Mouse (Mus musculus): ENCODE measurements around the gene Gm4869. TPM values are rescaled to one million over a fixed set of nuclear protein-coding genes. Genes with fewer than 3 reads are reported as not detected.
A peak's percentile ranks its signal among the peaks of the same experiment; 100 is the strongest.
"Not testable (repeated sequence)": the region's sequence is repeated elsewhere in the genome, so short reads cannot be mapped to it uniquely, and the experiment has no call there.

The Gm4869 gene
- polyA plus RNA-seq, 1 experiment from 2014 or later = not detected

GRCm38 (mm10) chr5:140498176-140498575 lies 52.7 kb downstream of the Gm4869 start:
- H3K9ac ChIP-seq (ENCODE audit: low read length) = no peak overlapping the region
- DNase-seq (ENCODE audit: low spot score, missing footprints) = no peak
- H3K4me3 ChIP-seq (ENCODE audit: low read depth, low read length) = no peak overlapping the region
- H3K9me3 ChIP-seq (ENCODE audit: control insufficient read depth, low read length) = no peaks in the 10 kb centered on the region
- peaks cover 2% of the 10 kb centered on the region; the same call in 1 of the 2 replicates for H3K27me3 ChIP-seq (ENCODE audit: control insufficient read depth, insufficient read depth, low read length)
- ATAC-seq (ENCODE audit: low FRiP score) = no peak
- peaks cover 3% of the 10 kb centered on the region for H3K4me1 ChIP-seq (ENCODE audit: control insufficient read depth, insufficient read depth, low read length)
- 85% methylated on average over 6 of the region's 6 CpGs for WGBS
- no peak overlapping the region for H3K27ac ChIP-seq (ENCODE audit: low read depth, low read length)
- H3K36me3 ChIP-seq (ENCODE audit: control insufficient read depth, insufficient read depth, low read length) = no peaks in the 10 kb centered on the region
- no peak overlapping the region for H3K4me2 ChIP-seq

GRCm38 (mm10) chr5:140500736-140501135 lies 55.3 kb downstream of the Gm4869 start:
- Histone ChIP-seq H3K9ac (ENCODE audit: low read length) (no peak overlapping the region), H3K9me3 (ENCODE audit: control insufficient read depth, low read length) (no peaks in the 10 kb centered on the region), H3K27ac (ENCODE audit: low read depth, low read length) (no peak overlapping the region), H3K4me3 (ENCODE audit: low read depth, low read length) (no peak overlapping the region), H3K4me1 (ENCODE audit: control insufficient read depth, insufficient read depth, low read length) (peaks cover 3% of the 10 kb centered on the region), H3K4me2 (no peak overlapping the region), H3K36me3 (ENCODE audit: control insufficient read depth, insufficient read depth, low read length) (no peaks in the 10 kb centered on the region), H3K27me3 (ENCODE audit: control insufficient read depth, insufficient read depth, low read length) (peaks cover 2% of the 10 kb centered on the region; the same call in 1 of the 2 replicates)
- 85% methylated on average over 6 of the region's 6 CpGs for WGBS
- ATAC-seq (ENCODE audit: low FRiP score) (no peak), DNase-seq (ENCODE audit: low spot score, missing footprints) (no peak)

DNA sequence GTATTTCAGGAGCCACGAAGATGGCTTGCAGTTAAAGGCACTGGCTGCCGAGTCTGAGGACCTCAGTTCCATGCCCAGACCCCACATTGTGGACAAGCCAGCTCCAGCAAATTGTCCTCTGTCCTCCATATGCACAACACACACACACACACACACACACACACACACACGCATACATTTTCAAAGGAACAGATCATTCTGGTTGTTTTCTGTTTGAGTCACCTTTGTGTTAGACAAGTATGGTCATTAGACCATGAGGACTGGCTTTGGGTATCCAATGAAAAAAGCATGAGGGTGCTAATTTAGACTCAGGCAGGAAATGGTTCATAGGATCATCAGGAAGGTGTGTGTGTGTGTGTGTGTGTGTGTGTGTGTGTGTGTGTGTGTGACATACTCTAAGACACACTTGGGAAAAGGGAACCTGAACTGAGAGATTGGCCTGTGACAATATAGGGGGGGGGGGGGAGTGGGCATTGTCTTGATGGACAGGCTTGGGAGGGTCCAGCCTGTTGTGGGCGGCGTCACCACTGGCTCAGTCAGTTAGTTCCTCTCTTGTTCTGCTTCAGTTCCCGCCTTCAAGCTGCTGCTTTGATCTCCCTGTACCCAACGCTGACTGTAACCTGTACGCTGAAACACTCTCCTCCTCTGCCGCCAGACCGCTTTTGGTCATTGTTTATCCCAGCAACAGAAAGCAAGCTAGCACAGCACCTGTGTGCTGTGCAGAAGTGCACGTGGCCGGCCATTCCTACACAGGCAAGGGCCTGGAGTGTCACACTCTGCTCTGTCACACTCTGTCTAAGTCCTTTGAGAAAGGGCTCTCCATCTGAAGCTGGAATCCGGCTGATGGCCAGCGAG lies 56.8 kb downstream of the Gm4869 start:
- peaks cover 11% of the 10 kb centered on the region for H3K4me1 ChIP-seq (ENCODE audit: control insufficient read depth, insufficient read depth, low read length)
- H3K4me2 ChIP-seq = peak overlapping the region; percentile 42
- H3K27me3 ChIP-seq (ENCODE audit: control insufficient read depth, insufficient read depth, low read length) = peaks cover 2% of the 10 kb centered on the region; the same call in 1 of the 2 replicates
- H3K27ac ChIP-seq (ENCODE audit: low read depth, low read length) = no peak overlapping the region
- H3K9me3 ChIP-seq (ENCODE audit: control insufficient read depth, low read length) = no peaks in the 10 kb centered on the region
- DNase-seq (ENCODE audit: low spot score, missing footprints) (no peak), ATAC-seq (ENCODE audit: low FRiP score) (no peak)
- peak overlapping the region; percentile 54 for H3K9ac ChIP-seq (ENCODE audit: low read length)
- no peak overlapping the region for H3K4me3 ChIP-seq (ENCODE audit: low read depth, low read length)
- 18% methylated on average over 14 of the region's 14 CpGs for WGBS
- H3K36me3 ChIP-seq (ENCODE audit: control insufficient read depth, insufficient read depth, low read length) = no peaks in the 10 kb centered on the region

- H3K36me3 ChIP-seq (ENCODE audit: control insufficient read depth, insufficient read depth, low read length); H3K27me3 ChIP-seq (ENCODE audit: control insufficient read depth, insufficient read depth, low read length); H3K4me3 ChIP-seq (ENCODE audit: low read depth, low read length); ATAC-seq (ENCODE audit: low FRiP score); H3K9me3 ChIP-seq (ENCODE audit: control insufficient read depth, low read length); H3K27ac ChIP-seq (ENCODE audit: low read depth, low read length): not testable (repeated sequence)
- Histone ChIP-seq H3K9ac (ENCODE audit: low read length) (peak overlapping the region; percentile 54), H3K4me2 (peak overlapping the region; percentile 42), H3K4me1 (ENCODE audit: control insufficient read depth, insufficient read depth, low read length) (peaks cover 11% of the 10 kb centered on the region)
- under 1% methylated on average over 12 of the region's 12 CpGs for WGBS
- peak; percentile 88 for DNase-seq (ENCODE audit: low spot score, missing footprints)
Measured at GRCm38 (mm10) chr5:140502925-140503324, 57.5 kb downstream of the Gm4869 start.

DNA sequence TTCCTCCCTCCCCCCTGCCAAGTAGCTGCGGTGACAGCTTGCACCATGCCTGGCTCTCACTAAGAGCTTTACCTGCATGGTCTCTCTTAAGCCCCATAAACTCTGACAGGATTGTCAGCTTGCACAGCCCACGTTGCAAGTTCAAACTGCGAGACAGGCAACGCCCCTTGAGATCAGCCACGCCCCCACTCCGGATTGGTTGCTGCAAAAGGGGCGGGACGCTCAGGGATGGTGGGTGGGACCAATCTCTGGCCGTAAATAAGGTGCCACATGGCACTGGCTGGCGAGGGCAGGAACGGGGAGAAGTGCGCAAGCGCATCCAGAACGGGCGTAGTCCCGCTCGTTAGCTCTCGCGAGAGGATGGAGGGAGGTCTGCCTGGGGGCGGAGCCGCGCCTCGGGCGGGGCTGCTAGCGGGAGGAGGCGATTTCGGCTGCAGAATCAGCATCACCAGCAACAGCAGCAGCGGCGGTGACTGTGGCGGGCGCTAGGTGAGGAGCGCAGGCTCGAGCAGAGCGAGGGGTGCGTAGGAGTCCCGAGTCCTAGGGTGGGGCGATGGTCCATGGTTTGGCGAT lies 59.8 kb downstream of the Gm4869 start, which contains the start of gene Chst12:
Gene Chst12, plus strand, starts transcription at position 343 of the 573 bp plus-strand sequence.
- no peaks in the 10 kb centered on the region for H3K36me3 ChIP-seq (ENCODE audit: control insufficient read depth, insufficient read depth, low read length)
- peak within 1 kb of the TSS; percentile 74 for H3K9ac ChIP-seq (ENCODE audit: low read length)
- H3K4me1 ChIP-seq (ENCODE audit: control insufficient read depth, insufficient read depth, low read length) = peaks cover 14% of the 10 kb centered on the region
- peaks cover 2% of the 10 kb centered on the region; the same call in 1 of the 2 replicates for H3K27me3 ChIP-seq (ENCODE audit: control insufficient read depth, insufficient read depth, low read length)
- H3K9me3 ChIP-seq (ENCODE audit: control insufficient read depth, low read length) = no peaks in the 10 kb centered on the region
- WGBS = under 1% methylated on average over 38 of the region's 38 CpGs
- peak within 1 kb of the TSS; percentile 56 for H3K4me3 ChIP-seq (ENCODE audit: low read depth, low read length)
- peak; percentile 100 for DNase-seq (ENCODE audit: low spot score, missing footprints)
- peak within 1 kb of the TSS; percentile 75 for H3K4me2 ChIP-seq
- peak; percentile 95 for ATAC-seq (ENCODE audit: low FRiP score)
- no peak within 1 kb of the TSS for H3K27ac ChIP-seq (ENCODE audit: low read depth, low read length)

- Histone ChIP-seq H3K9me3 (ENCODE audit: control insufficient read depth, low read length) (no peaks in the 10 kb centered on the region), H3K27ac (ENCODE audit: low read depth, low read length) (no peak overlapping the region), H3K4me3 (ENCODE audit: low read depth, low read length) (peak overlapping the region; percentile 56), H3K4me2 (peak overlapping the region; percentile 75), H3K27me3 (ENCODE audit: control insufficient read depth, insufficient read depth, low read length) (peaks cover 2% of the 10 kb centered on the region; the same call in 1 of the 2 replicates), H3K9ac (ENCODE audit: low read length) (peak overlapping the region; percentile 74), H3K4me1 (ENCODE audit: control insufficient read depth, insufficient read depth, low read length) (peaks cover 14% of the 10 kb centered on the region), H3K36me3 (ENCODE audit: control insufficient read depth, insufficient read depth, low read length) (no peaks in the 10 kb centered on the region)
- no peak for DNase-seq (ENCODE audit: low spot score, missing footprints)
- 52% methylated on average over 22 of the region's 22 CpGs for WGBS
- ATAC-seq (ENCODE audit: low FRiP score) = peak; percentile 10; the same call in 1 of the 2 replicates
Measured at GRCm38 (mm10) chr5:140506096-140506794, 60.8 kb downstream of the Gm4869 start.

DNA sequence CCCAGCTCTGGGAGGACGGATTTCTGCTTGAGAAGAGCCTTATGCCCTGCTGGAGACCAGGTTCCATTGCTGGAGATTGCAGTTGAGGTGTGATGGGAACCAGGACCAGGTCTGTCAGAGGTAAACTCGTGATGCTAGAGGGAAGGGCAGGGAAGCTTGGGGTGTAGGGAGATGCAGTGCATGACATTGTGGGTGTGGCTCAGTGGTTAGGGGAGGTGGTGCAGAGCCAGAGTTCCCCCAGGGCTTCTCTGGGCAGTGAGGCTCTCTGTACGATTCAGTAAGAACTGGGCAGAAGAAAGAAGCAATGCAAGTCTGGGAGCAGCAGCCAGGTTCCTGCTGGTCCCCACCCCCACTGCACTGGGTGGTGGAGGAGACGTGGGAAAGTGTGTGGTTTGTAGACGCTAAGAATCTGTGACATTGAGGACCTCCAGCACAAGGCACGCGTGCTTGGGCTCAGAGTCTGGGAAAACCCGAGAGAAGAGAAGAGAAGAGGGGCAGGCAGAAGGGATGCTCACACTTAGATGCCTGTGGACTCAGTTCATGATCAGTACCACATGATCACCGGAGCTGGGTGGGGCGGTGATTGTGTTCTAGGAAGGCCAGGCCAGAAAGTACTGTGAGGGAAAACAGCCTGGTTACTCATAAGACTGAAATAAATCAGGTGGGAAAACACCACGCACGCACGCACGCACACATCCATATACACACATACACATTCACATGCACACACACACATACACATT lies 62.2 kb downstream of the Gm4869 start:
- H3K4me3 ChIP-seq (ENCODE audit: low read depth, low read length) = no peak overlapping the region
- H3K4me2 ChIP-seq = no peak overlapping the region
- no peak overlapping the region for H3K27ac ChIP-seq (ENCODE audit: low read depth, low read length)
- no peak for DNase-seq (ENCODE audit: low spot score, missing footprints)
- H3K27me3 ChIP-seq (ENCODE audit: control insufficient read depth, insufficient read depth, low read length) = no peaks in the 10 kb centered on the region; the same call in 1 of the 2 replicates
- no peaks in the 10 kb centered on the region for H3K9me3 ChIP-seq (ENCODE audit: control insufficient read depth, low read length)
- H3K36me3 ChIP-seq (ENCODE audit: control insufficient read depth, insufficient read depth, low read length) = no peaks in the 10 kb centered on the region
- H3K4me1 ChIP-seq (ENCODE audit: control insufficient read depth, insufficient read depth, low read length) = peaks cover 12% of the 10 kb centered on the region
- WGBS = 92% methylated on average over 14 of the region's 14 CpGs
- no peak for ATAC-seq (ENCODE audit: low FRiP score)
- no peak overlapping the region for H3K9ac ChIP-seq (ENCODE audit: low read length)

DNA sequence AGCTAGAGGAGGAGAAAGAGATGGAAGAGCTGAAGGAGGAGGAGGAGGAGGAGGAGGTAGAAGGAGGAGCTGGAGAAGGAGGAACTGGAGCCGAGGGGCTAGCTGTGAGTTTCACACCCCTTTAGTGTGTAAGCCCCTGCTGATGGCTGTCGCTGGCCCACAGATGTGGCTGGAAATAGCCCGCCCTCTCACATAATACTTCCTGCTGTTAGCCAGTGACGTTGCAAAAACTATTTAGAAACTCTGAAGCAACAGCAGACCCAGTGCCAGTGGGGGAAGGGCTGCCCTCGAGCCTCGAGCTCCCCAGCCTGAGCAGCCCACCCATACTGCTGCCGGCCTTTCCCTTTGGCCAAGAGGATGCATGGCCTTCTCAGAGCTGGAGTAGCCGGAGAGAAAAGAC lies 63.2 kb downstream of the Gm4869 start:
- Histone ChIP-seq H3K27ac (ENCODE audit: low read depth, low read length) (no peak overlapping the region), H3K4me3 (ENCODE audit: low read depth, low read length) (no peak overlapping the region), H3K9me3 (ENCODE audit: control insufficient read depth, low read length) (no peaks in the 10 kb centered on the region), H3K4me1 (ENCODE audit: control insufficient read depth, insufficient read depth, low read length) (peaks cover 12% of the 10 kb centered on the region), H3K27me3 (ENCODE audit: control insufficient read depth, insufficient read depth, low read length) (no peaks in the 10 kb centered on the region; the same call in 1 of the 2 replicates), H3K4me2 (no peak overlapping the region), H3K36me3 (ENCODE audit: control insufficient read depth, insufficient read depth, low read length) (no peaks in the 10 kb centered on the region), H3K9ac (ENCODE audit: low read length) (peak overlapping the region; percentile 27; the same call in 1 of the 2 replicates)
- DNase-seq (ENCODE audit: low spot score, missing footprints) (no peak), ATAC-seq (ENCODE audit: low FRiP score) (no peak)
- 48% methylated on average over 8 of the region's 8 CpGs for WGBS
